Mouse (Mus musculus) cerebellum, adult 18-20 months (tissue): ENCODE data around the gene Kcnd3.

Experiments used
- DNase-seq, 2 experiments: peaks; one replicate each; pipeline ENCODE4 v3.0.0; 2021

Gene Kcnd3

DNA sequence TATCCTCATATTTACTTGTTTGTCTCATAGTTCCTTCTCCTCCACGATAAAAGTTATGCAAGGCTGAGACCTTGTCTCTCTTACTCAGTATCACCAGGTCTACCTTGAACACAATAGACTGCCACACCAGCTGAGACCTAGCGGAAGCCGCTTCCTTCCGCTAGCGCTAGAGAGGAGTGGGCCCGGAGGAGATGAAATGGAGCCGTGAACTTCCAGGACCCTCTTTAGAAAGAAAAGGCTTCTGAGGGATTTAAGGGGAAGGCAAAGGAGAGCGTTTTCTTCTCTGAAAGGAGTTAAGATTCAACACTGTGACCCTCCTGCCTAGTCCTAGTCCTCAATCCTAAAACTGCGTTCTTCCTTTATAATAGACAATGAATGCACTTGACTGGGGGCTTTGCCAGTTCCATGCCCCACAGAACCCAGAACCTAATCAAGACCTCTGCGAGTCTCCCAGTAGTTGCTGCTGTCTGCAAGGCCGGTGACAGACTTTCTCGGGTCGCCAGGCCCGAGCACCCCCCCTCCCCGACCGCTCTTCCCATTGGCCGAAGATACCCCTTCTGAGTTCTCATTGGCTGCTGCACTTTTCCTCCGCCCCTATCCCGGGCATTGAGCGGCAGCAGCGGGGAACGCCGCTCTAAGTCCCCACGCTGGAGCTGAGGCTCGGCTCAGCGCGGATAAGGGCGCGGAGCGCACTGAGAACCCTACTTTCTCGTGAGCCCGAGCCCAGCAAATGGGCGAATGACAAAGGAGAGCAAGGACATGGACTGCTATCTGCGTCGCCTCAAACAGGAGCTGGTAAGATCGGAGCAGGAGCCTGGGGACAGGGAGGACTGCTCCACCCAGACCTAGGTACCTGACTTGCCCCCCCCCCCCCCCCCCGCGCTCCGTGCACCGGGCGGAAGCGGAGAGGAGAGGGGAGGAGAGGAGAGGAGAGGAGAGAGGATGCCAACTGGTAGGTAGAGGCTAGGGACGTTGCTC is 252.2 kb downstream of the Kcnd3 start, which contains the start of gene Inka2:
TSS of gene Inka2 (plus strand) at position 569 of the 978 bp plus-strand sequence.
- peak; percentile 87 to 91 for DNase-seq

DNA sequence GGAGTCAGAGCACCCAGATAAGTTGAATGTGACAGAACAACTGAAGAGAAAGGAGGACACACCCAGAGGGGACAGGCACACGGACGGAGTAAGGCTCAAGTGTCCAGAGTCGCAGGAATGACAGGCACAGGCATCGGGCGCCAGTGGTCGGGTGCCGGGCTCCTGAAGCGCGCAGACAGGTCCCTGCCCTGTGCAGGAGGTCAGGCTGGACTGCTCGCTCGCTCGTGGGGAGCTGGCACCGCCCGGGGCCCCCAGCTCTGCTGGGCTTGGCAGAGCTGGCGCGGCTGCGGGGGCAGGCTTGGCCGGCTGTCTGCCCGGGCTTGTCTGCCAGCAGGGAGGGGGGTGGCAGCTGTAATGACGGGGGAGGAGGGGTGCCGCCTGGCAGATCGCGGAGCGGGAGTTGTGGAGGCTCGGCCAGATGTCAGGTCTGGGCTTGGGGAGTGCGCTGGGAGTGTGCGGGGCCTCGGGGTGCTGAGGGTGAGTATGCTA is 253.0 kb downstream of the Kcnd3 start:
- DNase-seq = peak; percentile 84 to 86

DNA sequence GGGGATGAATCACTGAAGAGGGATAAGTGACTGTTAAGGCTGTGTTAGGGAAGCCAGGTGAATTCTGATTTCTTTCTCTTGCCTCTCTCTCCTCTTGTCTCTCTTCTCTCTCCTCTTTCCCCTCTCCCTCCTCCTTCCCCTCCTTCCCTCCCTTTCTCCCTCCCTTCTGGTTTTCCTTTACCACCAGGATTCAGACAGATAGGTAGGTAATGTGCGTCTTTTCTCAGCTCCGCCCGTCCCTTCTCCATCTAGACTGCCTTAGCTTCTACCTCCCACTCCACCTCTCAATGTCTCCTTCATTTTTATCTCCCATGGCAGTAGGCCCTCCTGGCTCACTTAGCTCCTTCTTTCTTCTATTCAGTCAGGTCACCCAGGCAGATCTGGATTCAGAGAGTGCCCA is 253.4 kb downstream of the Kcnd3 start:
- no peak for DNase-seq

DNA sequence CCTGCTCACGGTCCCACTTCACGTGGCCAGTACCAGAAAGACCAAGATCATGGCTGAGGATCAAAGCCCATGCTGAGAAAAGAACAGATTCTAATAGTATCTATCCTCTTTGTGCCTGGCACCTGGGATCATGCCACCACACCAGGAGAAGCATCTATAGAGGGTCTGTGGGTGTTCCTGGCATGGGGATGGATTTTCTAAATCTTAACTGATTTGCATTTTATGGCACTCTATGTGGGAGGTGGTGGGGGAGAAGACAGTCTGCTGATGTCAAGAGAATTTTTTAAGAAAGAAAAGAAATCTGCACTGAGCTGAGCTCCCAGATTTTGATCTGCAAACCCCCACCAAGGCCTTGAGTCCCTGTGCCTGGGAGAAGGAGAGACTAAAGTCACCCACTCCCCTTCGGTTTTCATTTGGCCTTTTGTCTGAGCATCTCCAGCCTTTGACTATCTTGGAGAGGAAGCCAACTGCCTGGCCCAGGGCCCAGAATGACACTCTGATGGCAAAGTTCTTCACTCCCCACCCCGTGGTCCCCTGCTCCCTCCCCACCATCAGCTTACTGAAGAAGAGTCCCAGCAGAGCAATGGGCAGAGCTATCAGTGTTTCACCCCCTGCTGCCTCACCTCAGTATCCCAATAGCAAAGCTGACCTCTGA is 254.4 kb downstream of the Kcnd3 start:
- DNase-seq = peak; percentile 53 to 57

DNA sequence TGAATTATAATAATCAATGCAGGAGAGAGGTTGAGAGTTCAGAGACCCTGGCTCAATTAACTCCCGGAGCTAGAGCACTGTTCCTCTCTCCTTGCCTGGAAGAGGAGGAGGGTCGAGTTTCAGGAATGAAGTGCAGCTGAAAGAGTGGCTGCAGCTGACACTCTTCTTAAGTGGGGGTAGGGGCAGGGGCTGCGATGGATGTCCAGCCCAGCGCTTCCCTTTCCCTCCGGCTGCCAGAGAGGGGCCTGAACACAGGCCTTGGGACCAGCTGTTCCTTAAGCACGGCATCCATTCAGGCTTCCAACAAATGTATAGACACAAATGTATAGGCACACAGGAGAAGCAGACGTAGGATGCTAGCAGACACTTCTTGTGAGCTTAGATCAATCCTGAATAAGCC is 255.5 kb downstream of the Kcnd3 start:
- DNase-seq = no peak

DNA sequence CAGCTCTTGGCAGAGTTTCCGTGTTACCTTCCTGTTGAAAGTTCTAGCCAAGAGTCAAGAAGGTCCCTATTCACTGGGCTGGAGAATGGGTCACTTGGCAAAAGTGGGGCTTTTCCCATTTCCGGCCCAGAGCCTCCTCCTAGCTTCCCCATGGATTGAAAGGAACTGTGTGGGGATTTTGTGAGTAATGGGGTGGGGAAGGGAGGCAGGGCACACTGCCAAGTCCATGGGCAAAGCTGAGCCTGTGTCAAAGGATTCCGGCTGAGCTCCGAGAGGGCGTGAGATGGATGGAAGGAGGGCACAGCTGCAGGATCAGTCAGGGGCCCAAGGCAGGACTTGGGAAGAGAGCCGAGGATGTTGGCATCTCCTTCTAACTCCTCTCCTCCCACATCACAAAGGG is 258.1 kb downstream of the Kcnd3 start:
- DNase-seq = peak; percentile 44 to 48

DNA sequence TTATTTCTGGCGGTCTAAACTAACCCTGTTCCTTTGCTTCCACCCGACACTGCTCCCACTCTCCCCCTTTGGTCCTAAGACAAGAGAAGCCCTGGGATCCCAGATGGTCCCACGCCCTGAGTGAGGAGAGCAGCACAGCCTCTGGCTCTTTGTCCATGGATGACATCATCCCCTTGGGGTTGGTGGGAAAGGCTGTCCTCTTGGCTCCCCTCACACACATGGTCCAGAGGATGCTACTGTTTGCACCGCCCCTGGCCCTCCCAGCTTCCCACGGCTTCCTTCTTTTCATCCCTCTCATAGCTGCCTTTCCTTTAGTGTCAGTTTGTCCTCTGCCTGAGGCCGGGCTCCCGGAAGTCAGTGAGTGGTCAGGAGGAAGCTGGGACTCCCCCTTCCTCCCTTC is 259.6 kb downstream of the Kcnd3 start:
- DNase-seq = peak in 1 of 2 experiments; percentile 49

DNA sequence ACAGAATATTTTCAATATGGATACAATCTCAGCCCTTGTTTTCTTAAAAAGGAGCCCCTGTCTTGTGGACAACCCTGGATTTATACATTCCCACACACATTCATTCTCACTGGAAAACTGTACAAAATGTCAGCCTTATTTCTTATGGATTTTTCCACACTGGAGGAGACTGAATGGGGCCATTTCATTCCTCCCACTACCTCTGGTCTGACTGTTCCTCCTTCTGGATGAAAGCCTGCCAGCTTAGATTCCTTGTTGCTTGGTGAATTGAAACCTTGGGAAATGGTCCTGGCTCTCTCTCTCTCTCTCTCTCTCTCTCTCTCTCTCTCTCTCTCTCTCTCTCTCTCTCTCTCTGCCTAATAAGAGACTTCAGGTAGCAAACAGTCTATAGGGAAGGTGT is 260.7 kb downstream of the Kcnd3 start:
- no peak for DNase-seq

DNA sequence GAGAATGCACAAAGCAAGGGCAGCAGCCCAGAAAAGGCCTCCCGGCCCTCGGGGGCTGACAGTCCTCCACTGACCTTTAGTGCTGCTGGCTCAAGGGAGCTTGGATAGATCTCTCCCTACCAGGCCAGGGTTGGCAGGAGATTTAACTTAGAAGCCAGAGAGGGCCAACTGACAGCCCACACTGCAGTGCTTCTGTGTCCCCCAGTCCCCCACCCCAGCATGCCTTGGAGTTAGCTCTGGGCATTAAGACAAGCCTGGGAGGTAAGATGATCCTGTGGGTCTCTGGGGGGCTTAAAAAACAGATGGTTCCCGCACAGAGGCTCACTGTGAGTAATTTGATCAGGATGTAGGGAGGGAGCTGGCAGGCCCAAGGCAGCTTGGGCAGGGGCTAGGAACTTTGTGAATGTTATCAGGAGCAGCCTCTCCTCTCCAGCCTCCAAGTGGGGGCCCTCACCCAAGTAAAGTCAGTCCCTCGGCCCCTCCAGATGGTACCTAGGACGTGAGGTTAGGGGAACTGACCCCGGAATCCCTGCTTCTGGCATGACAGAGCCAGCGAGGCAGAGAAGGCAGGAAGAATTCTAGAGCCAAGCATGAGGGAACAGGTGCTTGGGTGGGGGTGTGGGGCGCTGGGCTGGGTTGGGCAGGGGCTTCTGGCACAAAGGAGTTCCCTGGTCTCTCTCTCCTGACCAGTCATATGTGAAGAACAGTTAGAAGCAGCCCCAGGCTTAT is 262.1 kb downstream of the Kcnd3 start:
- DNase-seq = peak in 1 of 2 experiments; percentile 41

DNA sequence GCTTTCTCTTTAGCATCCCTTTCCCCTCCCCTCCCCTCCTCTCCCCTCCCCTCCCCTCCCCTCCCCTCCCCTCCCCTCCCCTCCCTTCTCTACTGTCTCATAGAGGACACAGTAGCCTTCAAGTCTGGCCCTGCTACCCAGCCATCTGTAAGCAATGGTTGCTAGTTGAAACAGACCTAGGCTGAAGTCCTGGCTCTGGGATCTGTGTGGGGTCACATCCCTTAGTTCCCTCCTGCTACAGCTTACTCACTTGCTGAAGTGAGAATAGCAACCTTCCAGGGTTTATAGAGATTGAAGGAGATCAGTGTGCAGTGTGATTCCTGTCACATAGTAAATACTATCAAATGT is 262.7 kb downstream of the Kcnd3 start:
- no peak for DNase-seq

DNA sequence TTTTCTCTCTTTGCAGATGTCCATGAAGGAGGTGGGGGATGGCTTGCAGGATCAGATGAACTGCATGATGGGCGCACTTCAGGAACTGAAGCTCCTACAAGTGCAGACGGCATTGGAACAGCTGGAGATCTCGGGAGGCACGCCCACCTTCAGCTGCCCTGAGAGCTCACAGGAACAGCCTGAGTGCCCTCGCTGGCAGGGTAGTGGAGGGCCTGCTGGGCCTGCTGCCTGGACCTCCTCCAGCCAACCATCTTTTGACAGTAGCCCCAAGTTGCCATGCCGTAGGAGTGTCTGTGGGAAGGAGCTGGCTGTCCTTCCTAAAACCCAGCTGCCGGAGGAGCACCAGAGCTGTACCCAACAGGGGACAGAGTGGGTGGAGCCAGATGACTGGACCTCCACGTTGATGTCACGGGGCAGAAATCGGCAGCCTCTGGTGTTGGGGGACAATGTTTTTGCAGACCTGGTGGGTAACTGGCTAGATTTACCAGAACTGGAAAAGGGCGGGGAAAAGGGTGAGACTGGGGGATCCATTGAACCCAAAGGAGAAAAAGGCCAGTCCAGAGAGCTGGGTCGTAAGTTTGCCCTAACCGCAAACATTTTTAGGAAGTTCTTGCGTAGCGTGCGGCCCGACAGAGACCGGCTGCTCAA is 264.3 kb downstream of the Kcnd3 start:
- no peak for DNase-seq

DNA sequence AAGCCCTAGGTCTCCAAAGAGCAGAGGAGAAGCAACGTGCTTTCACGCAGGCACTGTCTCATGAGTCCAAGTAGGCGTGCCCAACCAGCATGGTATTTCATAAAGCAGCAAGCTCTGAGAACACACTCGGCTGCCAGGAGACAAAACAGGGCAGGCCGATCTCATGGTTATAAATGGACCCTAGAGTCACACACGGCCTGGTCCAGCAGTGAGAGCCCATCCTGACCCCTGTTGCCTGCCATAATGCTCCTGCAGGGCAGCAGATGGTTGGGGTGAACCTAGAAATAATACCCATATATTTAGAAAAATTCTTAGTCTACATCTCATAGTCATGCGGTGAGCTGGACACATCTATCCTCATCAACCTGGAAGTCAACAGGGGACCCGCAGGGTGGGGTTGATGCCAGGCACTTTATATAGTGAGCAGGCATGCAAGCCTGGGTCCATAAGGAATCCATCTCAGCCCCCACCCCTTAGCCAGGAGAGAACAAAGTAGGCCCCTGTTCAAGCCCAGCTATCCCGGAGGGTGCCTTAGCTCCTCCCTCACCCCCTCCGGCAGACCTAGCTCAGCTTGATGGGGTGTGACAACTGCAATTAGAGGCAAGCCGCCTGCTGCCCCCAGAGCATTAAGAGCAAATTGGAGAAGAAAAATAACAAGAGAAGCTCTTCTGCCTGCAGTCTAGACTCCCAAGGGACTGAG is 265.9 kb downstream of the Kcnd3 start:
- DNase-seq = peak in 1 of 2 experiments; percentile 54

DNA sequence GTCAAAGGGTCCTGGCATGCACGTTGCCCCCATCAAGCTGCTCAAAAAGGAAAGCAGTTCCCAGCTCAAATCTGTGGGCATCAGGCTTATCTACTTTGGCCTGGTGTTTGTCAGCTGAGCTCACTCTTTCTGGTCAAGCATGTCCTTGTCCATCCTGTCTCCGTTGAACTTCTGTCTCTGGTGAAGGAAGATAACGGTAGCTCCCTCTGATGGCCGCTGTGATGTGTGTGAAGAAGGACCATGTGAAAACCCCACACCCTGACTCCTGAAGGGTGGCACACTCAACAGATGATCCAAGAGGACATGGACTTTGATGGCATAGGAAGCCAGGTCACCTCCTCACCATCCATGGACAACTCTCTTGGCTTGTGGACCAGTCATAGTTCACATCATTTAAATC is 266.6 kb downstream of the Kcnd3 start:
- DNase-seq = no peak

DNA sequence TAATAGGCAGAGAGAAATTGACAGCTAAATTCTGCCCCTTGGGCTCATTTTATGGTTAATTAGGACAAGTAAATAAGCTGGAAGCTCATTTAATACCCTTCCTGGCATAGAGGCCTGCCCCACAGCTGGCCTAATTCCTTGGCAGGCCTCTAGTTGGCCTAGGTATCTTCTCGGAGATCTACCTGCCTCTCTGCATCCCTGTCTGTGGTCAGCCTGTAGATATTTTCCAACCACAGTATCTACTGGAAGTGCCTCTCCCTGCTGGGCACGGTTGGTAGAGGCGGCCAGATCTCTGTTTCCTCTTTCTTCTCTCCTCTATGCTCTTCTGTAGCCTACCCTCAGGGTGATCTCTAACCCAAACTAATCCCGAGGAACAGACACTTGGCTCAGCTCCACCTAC is 267.8 kb downstream of the Kcnd3 start:
- DNase-seq = no peak

DNA sequence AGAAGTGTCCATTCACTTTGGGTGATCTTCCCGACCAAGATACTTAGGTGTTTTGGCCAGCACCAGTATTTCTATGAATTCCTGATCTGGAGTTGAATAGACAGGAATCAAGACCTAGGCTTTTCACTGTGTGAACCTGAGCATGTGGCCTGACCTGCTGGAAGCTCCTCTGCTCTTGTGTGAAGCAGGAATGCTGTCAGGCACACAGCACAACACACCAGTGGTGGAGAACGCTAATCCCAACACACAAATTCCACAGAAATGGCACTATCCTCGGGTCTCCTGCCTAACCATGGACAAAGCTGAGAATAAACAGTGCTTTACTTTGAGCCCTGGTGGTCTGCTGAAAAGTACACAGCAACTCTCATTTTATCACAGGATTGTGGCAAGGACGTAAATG is 268.4 kb downstream of the Kcnd3 start:
- no peak for DNase-seq

DNA sequence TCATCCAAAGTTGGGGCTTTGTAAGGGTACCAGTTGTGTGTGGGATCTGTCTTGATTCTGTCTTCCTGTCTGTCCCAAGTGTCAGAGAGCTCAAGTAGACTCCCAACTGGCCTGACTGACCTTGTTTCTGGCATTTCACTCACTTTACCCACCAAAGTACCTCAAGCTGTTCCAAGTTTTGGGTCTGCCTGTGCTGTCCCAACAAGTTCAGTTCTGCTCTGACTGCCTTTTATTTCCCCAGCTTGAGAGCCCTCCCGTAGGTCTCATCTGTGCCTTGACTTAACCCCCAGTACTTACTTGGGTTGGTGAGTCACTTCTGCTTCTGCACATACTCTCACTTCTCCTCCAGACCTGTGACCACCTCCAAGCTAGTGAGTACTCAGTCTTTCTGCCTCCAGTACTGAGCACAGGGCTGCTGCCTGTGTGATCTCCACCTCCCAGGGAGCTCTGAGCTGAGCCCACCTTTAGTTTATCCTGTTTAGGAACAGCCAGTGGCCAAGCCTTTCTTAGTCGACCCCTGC is 269.6 kb downstream of the Kcnd3 start:
- no peak for DNase-seq

DNA sequence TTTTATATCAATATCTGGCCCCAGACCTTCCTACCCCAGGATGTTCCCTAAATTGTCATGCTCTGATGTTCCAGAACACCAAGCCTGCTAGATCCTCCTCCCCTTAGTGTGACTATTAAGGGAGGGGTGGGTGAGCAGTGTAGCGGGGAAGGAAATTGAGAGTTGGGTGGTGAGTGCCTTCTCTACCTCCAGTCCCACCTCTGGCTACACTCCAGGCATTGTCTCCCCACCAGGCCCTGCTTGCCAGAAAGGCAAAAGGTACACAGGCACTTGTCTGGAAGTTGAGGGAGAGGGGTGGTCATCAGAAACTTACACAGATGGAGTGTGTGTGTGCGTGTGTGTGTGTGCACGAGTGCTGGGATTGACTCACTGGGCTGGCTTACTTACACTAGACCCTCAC is 270.4 kb downstream of the Kcnd3 start:
- DNase-seq = no peak
